Mouse (Mus musculus) left cerebral cortex, adult 2 months (tissue): ENCODE results near the gene Hsd17b1. TPM values are rescaled to one million over a fixed set of nuclear protein-coding genes. Genes with fewer than 3 reads are reported as not detected.

ENCODE experiments used
- DNase-seq, 2 experiments: peaks; one replicate each; pipeline ENCODE4 v3.0.0; 2021 to 2022; ENCODE audit warnings: low spot score in 2 of 2, mixed read lengths in 1 of 2; ENCODE audit errors: extremely low spot score in 1 of 2
- H3K27ac ChIP-seq: fragments of 200-600 bp; 2 replicates; pipeline ENCODE4 v1.8.1; 2022
- H3K4me3 ChIP-seq: fragments of 200-600 bp; 2 replicates; pipeline ENCODE4 v1.8.1; 2022
- CTCF ChIP-seq: fragments of 200-600 bp; IDR thresholded peaks from 2 replicates; pipeline ENCODE4 v1.8.1; 2022; ENCODE audit warnings: antibody characterized with exemption, mild to moderate bottlenecking, moderate library complexity
- intact Hi-C: fragments of 180-260 bp; cut with DNase I; formaldehyde crosslinking; loops from one replicate; pipeline ENCODE4 v1.15.1; 2025
- long read RNA-seq, 2 experiments: library from polyadenylated mRNA; stranded (forward); transcript quantifications; one replicate each; pipeline ENCODE4 v2.0.0; 2021; ENCODE audit warnings: borderline mapping rate in 2 of 2
- total RNA-seq, 2 experiments: library from RNA; stranded (reverse); gene quantifications; 2 replicates each; pipeline ENCODE4 v1.2.3; 2021

Hsd17b1 gene
- total RNA-seq, result 1 to 10 TPM in 1 of 2 experiments, under 1 TPM in 1; 0.87 to 1.5 TPM
- long read RNA-seq, experiment 1, result 0 reads
- long read RNA-seq, experiment 2, result 0 reads

DNA sequence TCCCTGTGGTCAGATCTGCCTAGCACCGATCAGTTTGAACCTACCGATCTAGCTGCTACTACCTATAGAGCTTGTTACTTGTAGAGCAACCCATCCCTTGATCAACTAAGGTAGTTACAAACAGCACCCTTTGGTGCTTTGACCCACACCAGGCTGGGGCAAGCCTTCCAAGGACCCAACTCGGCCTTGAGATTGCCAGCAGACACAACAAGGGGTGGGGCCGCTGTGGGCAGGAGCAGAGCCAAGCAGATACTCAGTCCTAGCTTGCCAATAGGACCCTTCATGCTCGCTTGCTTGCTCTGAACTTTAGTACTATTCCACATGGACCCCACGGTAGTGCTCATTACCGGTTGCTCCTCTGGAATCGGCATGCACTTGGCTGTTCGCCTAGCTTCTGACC, at the start of gene Hsd17b1:
Gene Hsd17b1 (plus strand): TSS at position 291 of the 400 bp plus-strand sequence.
- intact Hi-C loops, result no loop called here
- TF ChIP-seq CTCF, result no peak
- DNase-seq, result no peak
- Histone ChIP-seq H3K27ac (no peak within 1 kb of the TSS), H3K4me3 (no peak within 1 kb of the TSS)

DNA sequence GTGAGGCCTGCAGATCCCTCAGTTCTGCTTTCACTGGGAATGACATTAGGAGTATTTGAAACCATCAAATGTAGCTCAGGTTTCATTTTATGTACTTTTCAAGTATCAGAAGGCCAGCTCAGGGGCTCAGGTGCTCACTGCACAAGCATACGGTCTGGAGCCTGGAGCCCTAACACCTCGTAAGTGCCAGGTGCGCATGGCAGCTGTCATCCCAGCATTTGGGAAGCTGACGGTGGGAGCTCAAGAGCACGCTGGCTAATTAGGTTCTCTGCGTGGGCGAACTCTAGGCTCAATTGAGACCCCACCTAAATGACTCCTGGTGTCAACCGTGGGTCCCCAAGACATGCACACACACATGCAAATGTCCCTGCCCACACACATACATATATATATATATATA, 48.9 kb upstream of the Hsd17b1 start:
- intact Hi-C loops, result no loop called here
- no peak for TF ChIP-seq CTCF
- no peak overlapping the region for H3K4me3 ChIP-seq
- DNase-seq, result no peak
- H3K27ac ChIP-seq, result no peak overlapping the region; the same call in 1 of the 2 replicates

DNA sequence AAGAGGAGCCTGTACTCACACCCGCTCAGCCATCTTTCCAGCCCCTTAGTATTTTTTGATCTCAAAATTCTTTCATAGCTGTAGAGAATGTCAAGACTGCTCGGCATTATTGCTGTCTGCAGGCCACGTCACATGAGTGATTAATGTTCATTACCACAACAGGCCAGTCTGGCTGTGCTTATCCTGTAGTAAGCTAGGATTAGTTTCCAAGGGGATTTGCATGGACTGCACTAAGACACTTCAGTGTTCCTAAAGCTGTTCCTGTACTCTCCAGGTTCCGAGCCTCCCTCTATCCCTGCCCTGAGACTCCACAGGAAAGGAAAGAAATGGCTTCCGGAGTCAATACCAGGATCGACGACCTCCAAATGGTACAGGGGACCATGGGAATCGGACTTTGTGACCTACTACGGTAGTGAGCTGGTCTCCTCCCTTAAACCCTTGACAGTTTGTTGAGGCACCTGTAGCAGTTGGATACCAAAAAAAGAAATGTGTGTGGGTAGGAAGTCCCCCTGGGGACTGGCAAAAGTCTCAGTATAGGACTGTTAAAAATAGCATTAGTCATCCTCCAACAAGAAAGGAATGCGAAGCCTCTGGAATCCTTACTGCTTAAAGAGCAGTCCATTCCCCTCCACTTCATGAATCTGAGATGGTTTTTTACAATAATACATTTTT, 47.9 kb upstream of the Hsd17b1 start:
- no peak for TF ChIP-seq CTCF
- peak overlapping the region; percentile 44 for H3K27ac ChIP-seq
- DNase-seq, result no peak
- intact Hi-C loops, result loop anchor here (2.0 kb wide), 1 partner anchor 15 kb away; no protein-coding TSS in a partner anchor
- no peak overlapping the region for H3K4me3 ChIP-seq

DNA sequence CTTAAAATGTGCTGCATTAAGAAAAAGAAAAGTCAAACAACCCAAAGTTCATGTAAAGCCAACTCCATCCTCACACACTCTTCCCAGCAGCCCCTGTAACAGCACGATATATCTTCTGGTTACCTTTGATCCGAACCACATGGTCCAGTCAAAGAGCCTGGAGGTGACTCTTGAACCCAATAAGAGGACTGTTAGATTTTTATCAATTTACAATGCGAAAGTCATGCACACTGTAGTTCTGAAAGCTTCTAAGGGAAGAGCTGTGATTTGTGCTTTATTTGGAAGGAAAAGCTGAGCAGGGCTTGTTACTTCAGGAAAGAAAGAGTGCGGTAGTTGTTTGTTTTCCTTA, 47.4 kb upstream of the Hsd17b1 start:
- Histone ChIP-seq H3K27ac (no peak overlapping the region; the same call in 1 of the 2 replicates), H3K4me3 (no peak overlapping the region)
- TF ChIP-seq CTCF, result no peak
- intact Hi-C loops, result loop anchor here (2.0 kb wide), 1 partner anchor 14 kb away; no protein-coding TSS in a partner anchor
- no peak for DNase-seq

DNA sequence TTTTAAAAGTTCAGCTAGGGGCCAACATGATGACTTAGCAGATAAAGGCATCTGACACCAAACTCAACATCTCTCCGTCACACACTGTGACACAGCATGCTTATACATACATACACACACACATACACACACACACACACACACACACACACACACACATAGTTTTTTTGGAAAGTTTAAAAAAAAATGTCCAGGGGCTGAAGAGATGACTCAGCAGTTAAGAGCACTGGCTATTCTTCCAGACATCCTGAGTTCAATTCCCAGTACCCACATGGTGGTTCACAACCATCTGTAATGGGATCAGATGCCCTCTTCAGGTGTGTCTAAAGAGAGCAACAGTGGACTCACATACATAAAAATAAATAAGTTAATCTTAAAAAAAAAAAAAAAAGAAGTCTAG, 46.7 kb upstream of the Hsd17b1 start:
- intact Hi-C loops, result loop anchor here (2.0 kb wide), 1 partner anchor 13 kb away; no protein-coding TSS in a partner anchor
- Histone ChIP-seq H3K4me3 (no peak overlapping the region), H3K27ac (no peak overlapping the region)
- TF ChIP-seq CTCF, result no peak
- DNase-seq, result no peak

DNA sequence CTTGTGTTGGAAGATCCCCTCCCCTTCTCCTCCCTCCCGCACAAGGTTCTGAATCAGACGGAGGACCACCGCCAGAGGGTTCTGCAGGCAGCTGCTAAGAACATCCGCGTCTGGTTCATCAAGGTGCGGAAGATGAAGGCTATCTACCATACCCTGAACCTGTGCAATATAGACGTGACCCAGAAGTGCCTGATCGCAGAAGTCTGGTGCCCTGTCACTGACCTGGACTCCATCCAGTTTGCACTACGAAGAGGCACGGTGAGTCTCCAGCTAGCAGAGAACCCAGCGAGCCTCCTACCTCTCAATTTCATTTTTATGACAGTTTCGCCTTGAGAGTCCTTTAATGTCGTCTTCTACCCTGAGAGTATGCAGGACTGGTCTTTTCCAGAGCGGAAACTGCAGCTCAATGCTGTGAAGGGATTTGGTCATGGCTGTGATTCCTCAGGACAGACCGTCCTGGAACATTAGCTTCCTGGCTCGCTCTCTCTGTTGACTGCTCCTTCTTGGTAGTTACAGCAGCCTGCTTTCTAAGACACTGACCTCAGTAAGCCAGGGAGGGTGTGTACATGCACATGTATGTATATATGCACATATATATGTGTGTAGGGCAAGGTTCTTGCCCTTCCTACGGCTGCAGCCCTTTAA, 44.2 kb upstream of the Hsd17b1 start:
- no peak for DNase-seq
- TF ChIP-seq CTCF, result no peak
- H3K4me3 ChIP-seq, result no peak overlapping the region
- peak overlapping the region; percentile 37; the same call in 1 of the 2 replicates for H3K27ac ChIP-seq
- intact Hi-C loops, result no loop called here

DNA sequence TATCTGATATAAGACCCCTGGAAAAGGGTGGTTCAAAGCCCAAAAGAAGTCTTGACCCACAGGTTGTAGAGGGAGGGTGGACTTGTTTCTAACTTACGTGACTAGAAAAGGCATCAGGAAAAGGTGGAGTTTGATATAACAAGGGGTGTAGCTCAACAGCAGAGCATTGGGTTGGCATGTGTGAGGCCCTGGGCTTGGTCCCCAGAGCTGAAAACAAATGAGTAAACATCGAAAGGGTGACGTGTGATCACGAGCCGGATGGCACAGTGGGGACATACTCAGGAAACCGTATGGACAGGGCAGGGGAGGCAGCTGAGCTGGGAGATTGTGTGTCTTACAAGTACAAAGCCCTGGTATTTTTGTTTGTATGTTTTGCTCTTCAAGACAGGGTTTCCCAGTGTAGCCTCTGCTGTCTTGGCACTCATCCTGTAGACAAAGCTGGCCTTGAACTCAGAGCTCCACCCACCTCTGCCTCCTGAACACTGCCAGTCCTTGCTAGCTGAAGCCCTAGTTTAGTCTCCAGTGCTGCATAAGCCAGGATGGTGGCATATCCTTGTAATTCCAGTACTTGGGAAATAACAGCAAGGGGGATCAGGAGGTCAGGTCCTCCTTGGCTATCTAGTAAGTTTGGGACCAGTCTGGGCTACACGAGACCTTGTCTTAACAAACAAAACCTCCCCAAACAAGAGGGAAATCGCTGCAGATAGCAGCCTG, 43.4 kb upstream of the Hsd17b1 start:
- no peak for TF ChIP-seq CTCF
- Histone ChIP-seq H3K4me3 (no peak overlapping the region), H3K27ac (peak overlapping the region; percentile 42)
- no peak for DNase-seq
- intact Hi-C loops, result no loop called here

DNA sequence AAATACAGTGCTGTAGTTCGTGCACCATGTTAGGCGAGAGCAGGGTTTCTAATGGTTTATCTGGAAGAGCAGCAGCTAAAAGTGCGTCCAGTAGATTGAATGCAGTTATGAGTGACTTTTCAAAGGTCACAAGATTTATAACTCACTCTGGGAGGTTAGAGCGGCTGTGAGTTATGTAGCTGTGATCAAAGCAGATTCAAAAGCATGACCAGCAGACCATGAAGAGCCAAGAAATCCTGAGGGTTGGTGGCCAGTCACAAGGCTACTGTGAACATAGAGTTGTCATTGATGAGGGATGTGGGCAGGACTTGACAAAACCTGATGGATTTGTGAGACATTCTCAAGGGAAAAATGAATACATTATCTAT, 42.9 kb upstream of the Hsd17b1 start:
- TF ChIP-seq CTCF, result no peak
- Histone ChIP-seq H3K4me3 (no peak overlapping the region), H3K27ac (peak overlapping the region; percentile 42; the same call in 1 of the 2 replicates)
- intact Hi-C loops, result no loop called here
- no peak for DNase-seq

DNA sequence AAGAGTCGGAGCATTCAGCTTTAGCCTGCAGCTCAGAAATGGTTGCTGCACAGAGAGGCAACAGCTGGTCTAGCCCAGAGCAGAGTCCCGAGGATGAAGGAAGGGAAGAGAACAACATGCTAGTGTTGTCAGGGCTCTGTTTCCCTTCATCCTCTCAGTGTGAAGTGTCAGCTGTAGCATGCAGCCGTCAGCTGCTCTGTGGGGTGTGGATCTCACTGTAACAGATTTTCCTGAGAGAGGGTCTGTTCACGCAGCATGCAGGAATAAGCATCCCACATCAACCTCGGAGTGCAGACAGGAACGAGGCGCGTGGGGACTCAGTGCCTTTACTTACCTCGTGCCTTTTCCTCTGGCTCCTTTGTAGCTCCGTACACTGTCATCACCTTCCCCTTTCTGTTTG, 40.4 kb upstream of the Hsd17b1 start:
- intact Hi-C loops, result no loop called here
- no peak overlapping the region for H3K4me3 ChIP-seq
- no peak for DNase-seq
- no peak for TF ChIP-seq CTCF
- no peak overlapping the region for H3K27ac ChIP-seq

DNA sequence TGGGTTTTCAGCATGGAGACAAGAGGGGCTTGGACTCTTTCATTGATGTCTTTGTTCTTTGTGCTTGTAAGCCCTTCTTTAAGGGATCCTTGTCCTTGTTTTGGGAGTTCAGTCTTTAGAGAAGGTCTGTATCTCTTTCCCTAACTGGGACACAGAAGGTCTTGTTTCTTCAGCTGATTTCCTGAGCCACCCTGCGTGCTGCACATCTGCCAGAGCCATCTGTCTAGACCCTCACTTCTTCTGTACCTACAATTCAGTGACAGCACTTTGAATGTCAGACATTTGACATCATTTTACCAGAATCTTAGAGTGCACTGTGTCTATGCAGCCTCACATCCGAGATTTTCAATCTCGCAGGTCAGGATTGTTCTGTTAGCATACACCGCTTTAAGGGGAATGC, 32.4 kb upstream of the Hsd17b1 start:
- TF ChIP-seq CTCF, result no peak
- DNase-seq, result no peak
- Histone ChIP-seq H3K4me3 (no peak overlapping the region), H3K27ac (0 out of 2 replicates have a peak overlapping the region, but pooled peaks have one; percentile 15)
- intact Hi-C loops, result loop anchor here (2.0 kb wide), 1 partner anchor 15 kb away; no protein-coding TSS in a partner anchor

DNA sequence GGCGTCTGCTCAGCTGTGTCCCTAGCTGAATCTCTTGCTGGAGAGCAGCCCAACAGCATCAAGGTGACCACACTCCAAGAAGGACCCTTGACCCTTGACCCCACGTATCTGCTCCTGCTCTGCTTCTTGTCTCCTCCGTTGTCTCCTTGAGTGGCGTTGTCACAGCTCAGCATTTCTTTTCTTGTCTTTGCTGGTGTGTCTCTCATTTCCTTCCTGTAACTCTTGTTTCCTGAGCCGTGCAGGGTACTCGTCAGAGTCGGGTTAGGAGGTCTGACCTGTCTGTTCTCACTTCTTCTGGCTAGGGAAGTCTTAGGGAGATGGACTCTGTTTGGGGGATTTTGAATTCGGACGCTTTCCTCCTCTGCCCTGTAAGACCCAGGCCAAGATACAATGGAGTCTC, 31.8 kb upstream of the Hsd17b1 start:
- intact Hi-C loops, result no loop called here
- no peak overlapping the region; the same call in 1 of the 2 replicates for H3K27ac ChIP-seq
- H3K4me3 ChIP-seq, result no peak overlapping the region
- no peak for TF ChIP-seq CTCF
- DNase-seq, result no peak

DNA sequence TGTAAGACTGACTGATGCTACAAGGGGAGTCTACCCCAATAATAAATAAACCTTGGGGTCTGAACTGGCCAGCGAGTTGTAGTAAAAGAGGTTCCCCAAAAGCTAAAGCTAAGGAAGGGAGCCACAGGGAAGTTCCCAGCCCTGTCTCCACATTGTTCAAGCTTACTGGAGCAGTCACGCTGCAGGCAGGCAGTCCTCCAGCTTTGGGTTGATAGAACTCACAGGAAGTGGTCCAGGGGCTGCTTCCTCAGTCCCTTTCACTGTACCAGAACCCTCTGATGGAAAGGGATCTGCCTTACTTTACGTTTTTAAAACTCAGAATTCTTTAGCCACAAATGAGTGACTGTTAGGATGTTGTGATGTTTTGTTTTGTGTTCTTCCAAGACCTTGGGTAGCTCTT, 30.7 kb upstream of the Hsd17b1 start:
- peak overlapping the region; percentile 47; the same call in 1 of the 2 replicates for H3K27ac ChIP-seq
- intact Hi-C loops, result no loop called here
- TF ChIP-seq CTCF, result no peak
- no peak overlapping the region for H3K4me3 ChIP-seq
- DNase-seq, result no peak
